Mouse (Mus musculus) forebrain, embryonic 10.5 days (tissue): ENCODE measurements around the gene Atp1b1. TPM values are rescaled to one million over a fixed set of nuclear protein-coding genes. Genes with fewer than 3 reads are reported as not detected.

Experiments used
- DNase-seq: peaks from one replicate; pipeline ENCODE4 v3.0.0-alpha.2; 2017; ENCODE audit warnings: low spot score; ENCODE audit errors: extremely low spot score
- H3K27ac ChIP-seq: fragments of 300-500 bp; sonication (generic); 2 replicates; pipeline ENCODE4 v1.5.1; 2016; ENCODE audit warnings: mild to moderate bottlenecking
- H3K27me3 ChIP-seq: fragments of 300-500 bp; sonication (generic); 2 replicates; pipeline ENCODE4 v1.6.1; 2016; ENCODE audit warnings: mild to moderate bottlenecking; ENCODE audit not compliant: poor library complexity, severe bottlenecking
- H3K36me3 ChIP-seq: fragments of 300-500 bp; sonication (generic); replicated peaks from 2 replicates; pipeline ENCODE4 v1.6.1; 2016; ENCODE audit warnings: mild to moderate bottlenecking, moderate library complexity
- H3K4me1 ChIP-seq: fragments of 300-500 bp; sonication (generic); 2 replicates; pipeline ENCODE4 v1.6.1; 2016
- H3K4me3 ChIP-seq: fragments of 300-500 bp; sonication (generic); 2 replicates; pipeline ENCODE4 v1.5.1; 2016; ENCODE audit warnings: mild to moderate bottlenecking, moderate library complexity
- H3K9me3 ChIP-seq: fragments of 300-500 bp; sonication (generic); 2 replicates; pipeline ENCODE4 v1.6.1; 2016; ENCODE audit warnings: mild to moderate bottlenecking, moderate library complexity
- WGBS: fragments of 180-500 bp; shearing (Covaris S2); methylation state at CpG from one replicate; pipeline ENCODE4 v1.1.7; 2016; 5-methylcytosine and 5-hydroxymethylcytosine counted together
- polyA plus RNA-seq: library from polyadenylated mRNA; unstranded; fragments of >200 nt; fragmentation: Nextera tagmentation; extraction: Ambion mirVana; gene quantifications from 2 replicates; pipeline ENCODE4 v1.2.1, GENCODE M21; 2016

Gene Atp1b1
- polyA plus RNA-seq, 1 experiment from 2014 or later = 9.9 TPM

GRCm38 (mm10) chr1:164458621-164459051 is 481 bp upstream of the Atp1b1 start:
- H3K27ac ChIP-seq = peak overlapping the region; percentile 91
- H3K27me3 ChIP-seq = peaks cover 69% of the 10 kb centered on the region
- H3K4me1 ChIP-seq = peaks cover 56% of the 10 kb centered on the region
- peaks cover under 1% of the 10 kb centered on the region; the same call in 1 of the 2 replicates for H3K36me3 ChIP-seq
- no peak for DNase-seq
- peak overlapping the region; percentile 71 for H3K4me3 ChIP-seq
- no peaks in the 10 kb centered on the region for H3K9me3 ChIP-seq
- 3% methylated on average over 22 of the region's 22 CpGs for WGBS

DNA sequence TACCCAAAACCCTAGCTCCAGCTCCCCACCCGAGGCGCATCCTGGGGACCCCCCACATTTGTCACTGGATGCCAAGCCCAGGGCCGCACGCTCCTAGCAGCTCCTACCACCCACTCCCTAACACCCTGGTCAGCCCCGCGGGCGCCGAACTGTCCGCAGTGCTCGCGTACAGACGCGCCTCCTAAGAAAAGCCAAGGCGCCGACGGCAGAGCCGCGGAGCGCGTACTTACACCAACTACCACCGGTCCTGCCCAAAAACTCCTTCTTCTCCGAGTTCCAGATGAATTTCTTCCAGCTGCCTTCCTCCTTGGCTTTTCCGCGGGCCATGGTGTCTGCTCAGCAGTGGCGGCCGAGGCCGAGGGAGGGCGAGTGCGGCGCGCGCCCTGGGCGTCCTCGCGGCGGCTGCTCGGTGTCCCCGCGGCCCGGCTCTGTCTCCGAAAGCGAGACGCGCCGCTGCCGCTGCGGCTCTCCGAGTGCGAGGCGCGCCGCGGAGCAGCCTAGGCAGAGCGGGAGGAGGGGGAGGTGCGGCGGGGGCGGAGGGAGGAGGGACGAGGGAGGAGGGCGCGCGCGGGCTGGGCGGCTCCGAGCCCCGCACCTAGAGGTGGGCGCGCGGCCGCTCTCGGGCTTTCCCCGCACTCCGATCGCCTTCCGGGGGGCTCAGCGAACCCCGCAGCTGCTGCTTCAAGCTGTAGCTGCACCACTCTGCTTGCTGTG is 467 bp downstream of the Atp1b1 start:
- peaks cover 69% of the 10 kb centered on the region for H3K27me3 ChIP-seq
- peaks cover 56% of the 10 kb centered on the region for H3K4me1 ChIP-seq
- peak overlapping the region; percentile 71 for H3K4me3 ChIP-seq
- no peaks in the 10 kb centered on the region for H3K9me3 ChIP-seq
- DNase-seq = peak; percentile 73
- WGBS = under 1% methylated on average over 55 of the region's 76 CpGs
- H3K36me3 ChIP-seq = peaks cover 10% of the 10 kb centered on the region
- peak overlapping the region; percentile 91 for H3K27ac ChIP-seq

GRCm38 (mm10) chr1:164456731-164457130 is 1.4 kb downstream of the Atp1b1 start:
- peaks cover 65% of the 10 kb centered on the region for H3K27me3 ChIP-seq
- WGBS = 4% methylated on average over 8 of the region's 8 CpGs
- peaks cover 52% of the 10 kb centered on the region for H3K4me1 ChIP-seq
- no peak for DNase-seq
- H3K4me3 ChIP-seq = peak overlapping the region; percentile 71
- no peak overlapping the region for H3K27ac ChIP-seq
- H3K36me3 ChIP-seq = peaks cover 15% of the 10 kb centered on the region
- no peaks in the 10 kb centered on the region for H3K9me3 ChIP-seq

DNA sequence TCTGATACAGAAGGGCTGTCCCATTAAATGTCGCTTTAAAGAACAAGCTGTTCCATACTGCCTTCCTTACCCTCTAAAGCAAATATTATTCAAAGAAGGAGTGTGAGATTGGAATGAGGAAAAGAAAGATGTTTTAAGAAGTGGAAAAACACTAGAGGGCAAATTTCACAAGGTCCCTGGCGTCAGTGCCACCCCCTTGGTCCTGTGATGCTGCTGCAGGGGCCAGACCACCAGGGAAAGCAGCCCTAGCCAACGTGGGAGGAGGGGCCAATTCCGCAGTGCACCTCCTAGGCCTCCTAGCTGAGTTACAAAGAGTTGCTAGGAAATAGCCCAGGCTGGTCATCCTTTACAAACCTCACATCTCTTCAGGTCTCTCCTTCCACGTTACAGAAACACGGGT is 2.1 kb downstream of the Atp1b1 start:
- H3K4me3 ChIP-seq = peak overlapping the region; percentile 71
- H3K9me3 ChIP-seq = no peaks in the 10 kb centered on the region
- H3K4me1 ChIP-seq = peaks cover 47% of the 10 kb centered on the region
- peaks cover 18% of the 10 kb centered on the region for H3K36me3 ChIP-seq
- DNase-seq = no peak
- 26% methylated on average over 6 of the region's 6 CpGs for WGBS
- peaks cover 58% of the 10 kb centered on the region for H3K27me3 ChIP-seq
- no peak overlapping the region for H3K27ac ChIP-seq

- peaks cover 18% of the 10 kb centered on the region for H3K36me3 ChIP-seq
- H3K27ac ChIP-seq = no peak overlapping the region
- DNase-seq = no peak
- peak overlapping the region; percentile 71; the same call in 1 of the 2 replicates for H3K4me3 ChIP-seq
- WGBS = 80% methylated on average over 7 of the region's 7 CpGs
- H3K9me3 ChIP-seq = no peaks in the 10 kb centered on the region
- H3K27me3 ChIP-seq = peaks cover 53% of the 10 kb centered on the region
- H3K4me1 ChIP-seq = peaks cover 45% of the 10 kb centered on the region
These were observed 2.5 kb downstream of the Atp1b1 start for GRCm38 (mm10) chr1:164455614-164456013.

DNA sequence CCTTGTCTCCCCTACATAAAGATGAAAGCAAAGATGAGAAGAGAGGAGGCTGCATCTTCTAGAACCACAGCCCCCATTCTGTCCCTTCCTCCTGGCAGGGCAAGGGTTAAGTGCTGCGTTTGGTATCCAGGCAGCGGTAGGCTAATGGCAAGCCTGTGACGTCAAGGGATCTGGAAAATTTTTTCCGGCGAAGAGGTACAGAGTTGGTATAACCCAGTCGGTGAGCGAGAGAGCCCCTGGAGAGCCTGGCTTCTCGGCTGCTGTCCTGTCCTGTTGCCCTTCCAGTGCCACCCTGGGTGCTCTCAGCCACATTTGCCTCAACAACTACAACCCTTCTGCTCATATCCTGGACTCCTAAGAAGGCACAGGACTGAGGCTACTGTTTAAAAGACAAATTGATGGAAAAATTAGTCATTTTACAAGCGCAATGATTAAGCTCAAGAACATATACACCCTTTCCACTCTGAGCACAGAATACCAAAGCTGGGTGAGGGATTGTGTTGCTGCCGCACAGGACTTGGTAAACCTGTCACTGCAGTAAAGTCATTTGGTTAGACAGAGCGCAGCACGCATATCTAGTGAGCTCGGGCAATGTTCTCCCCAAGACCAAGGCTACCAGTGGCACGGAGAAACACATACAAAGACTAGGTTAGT is 3.3 kb downstream of the Atp1b1 start:
- DNase-seq = peak; percentile 24
- peaks cover 46% of the 10 kb centered on the region for H3K27me3 ChIP-seq
- 49% methylated on average over 14 of the region's 14 CpGs for WGBS
- no peak overlapping the region for H3K27ac ChIP-seq
- no peaks in the 10 kb centered on the region for H3K9me3 ChIP-seq
- H3K4me3 ChIP-seq = peak overlapping the region; percentile 28; the same call in 1 of the 2 replicates
- H3K4me1 ChIP-seq = peaks cover 45% of the 10 kb centered on the region
- H3K36me3 ChIP-seq = peaks cover 19% of the 10 kb centered on the region

DNA sequence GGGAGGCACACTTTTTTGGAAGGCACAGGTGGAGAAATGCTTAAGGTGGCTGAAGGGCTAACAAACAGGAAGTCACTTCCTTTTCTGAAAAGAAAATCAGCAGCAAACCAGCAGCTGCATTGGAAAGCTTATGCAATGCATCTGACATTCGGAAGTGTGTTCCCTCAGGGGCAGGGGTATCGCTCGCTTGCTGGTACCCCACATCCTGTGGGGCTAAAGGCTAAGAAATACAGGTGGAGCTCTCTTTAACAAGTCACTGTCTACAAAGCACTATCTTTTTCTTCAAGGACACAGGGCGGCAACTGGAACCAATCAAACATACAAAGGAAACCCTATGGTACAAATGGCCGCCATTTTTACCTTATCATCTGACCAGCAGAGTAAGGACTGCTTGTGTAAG is 4.4 kb downstream of the Atp1b1 start:
- Histone ChIP-seq H3K9me3 (no peaks in the 10 kb centered on the region), H3K27ac (no peak overlapping the region), H3K4me1 (peaks cover 41% of the 10 kb centered on the region), H3K27me3 (peaks cover 35% of the 10 kb centered on the region), H3K4me3 (no peak overlapping the region), H3K36me3 (peaks cover 22% of the 10 kb centered on the region)
- DNase-seq = no peak
- WGBS = 93% methylated on average over 5 of the region's 5 CpGs

GRCm38 (mm10) chr1:164453146-164453545 is 5.0 kb downstream of the Atp1b1 start:
- no peak overlapping the region for H3K4me3 ChIP-seq
- no peak overlapping the region for H3K27ac ChIP-seq
- peaks cover 35% of the 10 kb centered on the region for H3K4me1 ChIP-seq
- H3K36me3 ChIP-seq = peaks cover 22% of the 10 kb centered on the region
- 95% methylated on average over 8 of the region's 8 CpGs for whole genome bisulfite sequencing
- H3K9me3 ChIP-seq = no peaks in the 10 kb centered on the region
- H3K27me3 ChIP-seq = peaks cover 29% of the 10 kb centered on the region
- DNase-seq = no peak

- Histone ChIP-seq H3K27me3 (peaks cover 26% of the 10 kb centered on the region), H3K27ac (no peak overlapping the region), H3K4me3 (no peak overlapping the region), H3K36me3 (peaks cover 22% of the 10 kb centered on the region), H3K4me1 (peaks cover 31% of the 10 kb centered on the region), H3K9me3 (no peaks in the 10 kb centered on the region)
- WGBS = 94% methylated on average over 6 of the region's 6 CpGs
- no peak for DNase-seq
These were observed 5.6 kb downstream of the Atp1b1 start for GRCm38 (mm10) chr1:164452580-164452979.

DNA sequence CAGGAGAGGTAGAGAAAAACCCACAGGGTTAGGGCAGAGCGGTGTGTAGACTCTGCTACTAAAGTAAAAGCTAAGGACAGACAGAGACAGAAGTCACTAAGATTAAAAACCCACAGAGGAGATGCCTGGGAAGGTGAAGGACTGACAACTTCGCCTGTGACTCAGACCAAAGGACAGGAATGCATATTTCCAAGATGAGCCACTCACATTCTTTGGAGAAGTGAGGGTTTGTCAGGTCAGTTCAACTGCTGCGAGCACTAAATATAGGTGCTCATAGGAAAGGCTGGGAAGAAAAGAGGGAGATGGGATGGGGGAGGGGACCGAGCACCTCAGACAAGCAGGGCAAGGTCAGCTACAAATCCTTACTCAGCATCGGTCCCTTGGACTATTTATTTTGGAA is 6.8 kb downstream of the Atp1b1 start:
- Histone ChIP-seq H3K27me3 (peaks cover 14% of the 10 kb centered on the region), H3K4me1 (peaks cover 19% of the 10 kb centered on the region), H3K27ac (no peak overlapping the region), H3K36me3 (peaks cover 22% of the 10 kb centered on the region), H3K4me3 (no peak overlapping the region), H3K9me3 (no peaks in the 10 kb centered on the region)
- WGBS = 97% methylated on average over 5 of the region's 5 CpGs
- no peak for DNase-seq

DNA sequence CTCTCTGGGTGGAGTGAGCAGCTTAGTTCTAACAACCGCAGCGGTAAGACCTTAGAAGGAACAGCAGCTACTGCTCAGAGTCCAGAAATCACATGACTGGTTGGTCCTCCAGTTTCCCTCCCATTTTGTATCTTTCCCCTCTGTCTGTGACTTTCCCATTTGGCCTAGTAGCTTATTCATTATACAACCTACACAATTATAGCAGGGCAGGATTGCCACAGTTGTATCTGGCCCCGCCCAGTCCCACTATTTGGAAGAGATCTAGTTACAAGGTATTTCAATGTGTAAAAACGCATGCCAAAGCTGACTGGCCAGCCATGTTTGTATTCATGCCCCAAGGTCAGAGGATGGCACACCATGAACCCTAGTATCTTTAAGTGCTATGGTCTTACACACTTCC is 7.5 kb downstream of the Atp1b1 start:
- WGBS = 84% methylated on average over 4 of the region's 4 CpGs
- Histone ChIP-seq H3K36me3 (peaks cover 22% of the 10 kb centered on the region), H3K27me3 (peaks cover 7% of the 10 kb centered on the region), H3K9me3 (no peaks in the 10 kb centered on the region), H3K4me3 (no peak overlapping the region), H3K4me1 (peaks cover 12% of the 10 kb centered on the region), H3K27ac (no peak overlapping the region)
- no peak for DNase-seq

GRCm38 (mm10) chr1:164450231-164450630 is 7.9 kb downstream of the Atp1b1 start:
- 84% methylated on average over 4 of the region's 4 CpGs for WGBS
- Histone ChIP-seq H3K27ac (no peak overlapping the region), H3K36me3 (peaks cover 22% of the 10 kb centered on the region), H3K27me3 (peaks cover 5% of the 10 kb centered on the region), H3K4me1 (peaks cover 11% of the 10 kb centered on the region), H3K4me3 (no peak overlapping the region), H3K9me3 (no peaks in the 10 kb centered on the region)
- DNase-seq = no peak

DNA sequence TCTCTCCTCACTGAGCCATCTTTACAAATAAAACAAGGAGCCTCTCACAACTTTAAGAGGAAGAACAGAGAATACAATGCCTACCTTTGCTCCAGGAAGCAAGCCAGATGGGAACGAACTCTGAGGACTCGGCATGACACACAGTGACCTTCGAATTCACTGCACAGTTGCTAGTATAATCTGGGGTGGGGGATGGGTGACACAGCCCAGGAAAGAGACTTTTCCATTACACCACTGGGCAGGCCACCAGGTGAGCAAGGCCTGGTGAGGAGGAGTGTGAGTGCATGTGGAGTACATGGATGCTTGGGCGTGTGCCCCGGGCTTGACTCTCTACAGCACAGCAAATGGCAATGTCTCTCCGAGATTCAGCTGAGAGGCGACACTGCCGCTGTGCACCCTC is 8.5 kb downstream of the Atp1b1 start:
- Histone ChIP-seq H3K27ac (no peak overlapping the region), H3K27me3 (no peaks in the 10 kb centered on the region), H3K9me3 (no peaks in the 10 kb centered on the region), H3K4me1 (peaks cover 6% of the 10 kb centered on the region), H3K36me3 (peaks cover 22% of the 10 kb centered on the region), H3K4me3 (no peak overlapping the region)
- 90% methylated on average over 8 of the region's 8 CpGs for WGBS
- no peak for DNase-seq
